Mouse (Mus musculus) brain, embryonic 14.5 days (tissue): ENCODE data around the gene Rnaset2b. TPM values are rescaled to one million over a fixed set of nuclear protein-coding genes. Genes with fewer than 3 reads are reported as not detected.
"Not testable (repeated sequence)": the region's sequence is repeated elsewhere in the genome, so short reads cannot be mapped to it uniquely, and the experiment has no call there.

ENCODE experiments used
- DNase-seq: peaks from one replicate; pipeline ENCODE4 v3.0.0-alpha.2; 2011; ENCODE audit warnings: low read depth
- CTCF ChIP-seq: fragments of 200-500 bp; IDR thresholded peaks from 2 replicates; pipeline ENCODE4 v1.5.1; 2012; ENCODE audit warnings: inconsistent platforms, mild to moderate bottlenecking, moderate library complexity, borderline replicate concordance; ENCODE audit not compliant: insufficient read depth, insufficient read length; ENCODE audit errors: extremely low read depth
- POLR2A ChIP-seq: fragments of 200-500 bp; IDR thresholded peaks from 2 replicates; pipeline ENCODE4 v1.6.1; 2012; ENCODE audit warnings: mild to moderate bottlenecking, inconsistent platforms, borderline replicate concordance; ENCODE audit not compliant: poor library complexity, insufficient read depth, insufficient read length, severe bottlenecking; ENCODE audit errors: extremely low read depth
- polyA plus RNA-seq: library from polyadenylated mRNA; depleted of rRNA; stranded (reverse); fragments of >200 nt; gene quantifications from 2 replicates; pipeline ENCODE4 v1.2.3, GENCODE M21; 2012; rRNA removed

The Rnaset2b gene
- polyA plus RNA-seq: 57.3 and 59.0 TPM in 2 replicates

GRCm38 (mm10) chr17:6970334-6970733, at the start of gene Rnaset2b:
Rnaset2b (plus strand) TSS chr17:6970634.
- DNase-seq: not testable (repeated sequence)

- DNase-seq: peak; percentile 17
Measured at GRCm38 (mm10) chr17:6931625-6932024, 38.8 kb upstream of the Rnaset2b start.

GRCm38 (mm10) chr17:6942560-6942959, 27.9 kb upstream of the Rnaset2b start:
- not testable (repeated sequence) for DNase-seq

GRCm38 (mm10) chr17:6947637-6947983, 22.8 kb upstream of the Rnaset2b start:
- not testable (repeated sequence) for DNase-seq

- DNase-seq: peak; percentile 93
- peak; percentile 53; the same call in 1 of the 2 replicates for TF ChIP-seq POLR2A
Measured at GRCm38 (mm10) chr17:6947984-6948768, 22.3 kb upstream of the Rnaset2b start, which contains the start of gene Rsph3b. Rsph3b (minus strand) TSS chr17:6948682.

- DNase-seq: not testable (repeated sequence)
Measured at GRCm38 (mm10) chr17:6948769-6949228, 21.6 kb upstream of the Rnaset2b start.

DNA sequence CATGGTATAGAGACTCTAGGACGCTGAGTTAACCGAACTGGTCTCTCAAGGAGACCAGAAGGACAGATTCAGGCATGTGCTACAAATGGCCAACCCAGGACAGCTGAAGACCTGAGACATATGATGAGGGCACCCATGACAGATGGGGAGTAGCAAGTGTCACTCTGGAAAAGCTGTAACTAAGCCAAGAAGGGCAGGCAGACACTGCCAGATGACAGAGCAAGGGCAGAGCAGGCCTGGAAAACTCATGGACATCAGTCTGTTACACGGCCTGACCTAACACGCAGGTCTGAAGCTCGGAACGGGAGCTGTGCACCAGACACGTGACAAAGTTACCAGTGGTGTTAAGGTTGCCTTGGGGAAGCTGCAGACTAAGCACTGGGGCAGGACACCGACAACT, 11.6 kb upstream of the Rnaset2b start:
- not testable (repeated sequence) for DNase-seq

GRCm38 (mm10) chr17:6959543-6960259, 10.7 kb upstream of the Rnaset2b start:
- DNase-seq: not testable (repeated sequence)

GRCm38 (mm10) chr17:6960349-6960748, 10.1 kb upstream of the Rnaset2b start:
- DNase-seq: not testable (repeated sequence)

DNA sequence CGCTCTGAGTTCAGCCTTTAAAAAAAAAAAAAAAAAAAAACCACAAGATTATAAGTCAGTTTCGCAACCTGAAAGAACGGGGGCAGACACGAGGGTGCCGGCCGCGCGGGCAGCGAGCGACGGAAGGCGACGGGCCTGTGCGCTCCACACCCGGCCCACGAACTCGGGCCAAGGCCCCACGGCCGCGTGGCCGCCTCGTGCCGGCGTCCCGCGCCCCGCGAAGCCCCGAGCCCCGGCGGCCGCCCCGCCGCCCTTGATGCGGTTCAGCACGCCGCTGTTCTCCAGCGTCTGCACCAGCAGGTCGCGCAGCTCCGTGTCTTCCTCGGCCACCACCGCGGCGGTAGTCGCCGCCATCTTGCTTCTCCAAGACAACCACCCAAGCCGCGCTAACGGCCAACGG, 9.7 kb upstream of the Rnaset2b start, which contains the start of gene Tagap1:
Gene Tagap1 (minus strand): TSS at position 381 of the 400 bp plus-strand sequence.
- DNase-seq: peak; percentile 12

DNA sequence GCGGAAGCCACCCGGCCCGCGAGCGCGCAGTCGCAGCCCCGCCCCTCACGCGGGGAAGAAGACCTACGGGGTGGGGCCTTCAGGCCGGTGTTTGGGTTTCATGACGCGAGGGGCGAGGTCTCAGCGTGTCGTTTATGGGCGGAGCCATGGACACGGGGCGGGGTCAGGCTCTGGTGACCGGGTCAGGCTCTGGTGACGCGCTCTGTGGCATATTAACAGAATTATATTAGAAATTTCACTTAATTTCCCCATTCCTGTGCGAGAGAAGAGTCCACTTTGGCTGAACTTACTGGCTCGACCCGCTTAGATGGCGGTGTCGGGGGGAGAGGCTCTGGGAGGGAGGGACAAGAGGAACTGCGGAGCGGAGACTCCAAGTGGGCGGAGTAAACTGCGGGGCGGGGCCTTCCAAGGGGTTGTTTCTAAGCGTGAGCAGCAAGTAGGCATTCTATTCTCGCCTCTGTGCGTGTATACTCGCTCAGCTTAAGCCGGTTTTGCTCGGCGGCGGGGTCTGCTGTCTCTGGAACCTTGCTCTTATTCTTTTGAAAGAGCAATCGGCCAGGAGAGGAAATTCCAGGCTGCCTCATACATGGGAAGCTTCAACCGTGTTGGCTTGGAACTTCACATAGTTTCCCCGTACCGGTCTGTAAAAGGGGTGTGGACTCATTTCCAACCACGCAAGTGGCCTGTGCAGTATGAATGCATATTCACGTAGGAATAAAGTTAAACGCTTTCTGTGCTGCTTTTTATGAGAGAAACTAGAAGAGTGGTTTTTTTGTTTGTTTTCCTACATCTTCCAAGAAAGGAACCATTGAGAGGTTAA, 9.0 kb upstream of the Rnaset2b start:
- DNase-seq: peak; percentile 47

- DNase-seq: not testable (repeated sequence)
Measured at GRCm38 (mm10) chr17:6962339-6962738, 8.1 kb upstream of the Rnaset2b start.

DNA sequence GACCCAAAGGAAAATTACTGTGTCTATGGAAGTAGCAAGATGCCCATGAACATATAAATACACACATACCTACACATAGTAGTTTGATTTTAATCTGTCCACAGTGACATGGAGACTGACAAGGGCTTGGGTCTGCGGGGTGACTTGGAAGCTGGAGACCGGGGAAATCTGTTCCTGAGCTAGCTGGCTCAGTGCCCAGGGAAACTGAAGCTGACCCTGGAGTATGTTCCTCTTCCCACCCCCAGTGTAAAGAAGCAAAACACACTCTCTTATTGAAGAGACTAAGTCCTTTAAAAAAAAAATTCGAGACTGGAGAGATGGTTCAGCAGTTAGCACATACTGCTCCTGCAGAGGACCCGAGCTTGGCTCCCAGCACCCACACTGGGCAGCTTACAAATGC, 7.5 kb upstream of the Rnaset2b start:
- not testable (repeated sequence) for DNase-seq

- DNase-seq: peak; percentile 64
Measured at GRCm38 (mm10) chr17:6965364-6965763, 5.1 kb upstream of the Rnaset2b start.

DNA sequence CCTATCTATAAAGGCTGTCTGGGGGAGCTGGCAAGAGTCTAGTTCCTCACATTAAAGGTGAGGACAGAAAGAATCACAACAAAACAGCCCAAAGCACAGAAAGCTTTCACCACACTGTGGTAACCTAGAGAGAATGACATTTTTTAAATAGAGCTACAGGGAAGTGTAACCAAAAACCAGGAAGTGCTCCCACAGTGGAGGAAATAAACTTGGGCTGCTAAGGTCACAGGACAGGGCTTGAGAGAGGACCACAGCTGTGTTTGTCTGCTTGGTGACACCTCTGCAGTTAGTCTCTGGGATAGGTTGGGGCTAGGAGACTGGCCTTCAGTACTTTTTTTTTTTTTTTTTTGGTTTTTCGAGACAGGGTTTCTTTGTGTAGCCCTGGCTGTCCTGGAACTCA, 2.8 kb upstream of the Rnaset2b start:
- not testable (repeated sequence) for DNase-seq

More at GRCm38 (mm10) chr17:6965364-6965763, 5.1 kb upstream of the Rnaset2b start:
- TF ChIP-seq CTCF: peak; percentile 48; the same call in 1 of the 2 replicates

GRCm38 (mm10) chr17:6971238-6971637, 804 bp downstream of the Rnaset2b start:
- DNase-seq: not testable (repeated sequence)

DNA sequence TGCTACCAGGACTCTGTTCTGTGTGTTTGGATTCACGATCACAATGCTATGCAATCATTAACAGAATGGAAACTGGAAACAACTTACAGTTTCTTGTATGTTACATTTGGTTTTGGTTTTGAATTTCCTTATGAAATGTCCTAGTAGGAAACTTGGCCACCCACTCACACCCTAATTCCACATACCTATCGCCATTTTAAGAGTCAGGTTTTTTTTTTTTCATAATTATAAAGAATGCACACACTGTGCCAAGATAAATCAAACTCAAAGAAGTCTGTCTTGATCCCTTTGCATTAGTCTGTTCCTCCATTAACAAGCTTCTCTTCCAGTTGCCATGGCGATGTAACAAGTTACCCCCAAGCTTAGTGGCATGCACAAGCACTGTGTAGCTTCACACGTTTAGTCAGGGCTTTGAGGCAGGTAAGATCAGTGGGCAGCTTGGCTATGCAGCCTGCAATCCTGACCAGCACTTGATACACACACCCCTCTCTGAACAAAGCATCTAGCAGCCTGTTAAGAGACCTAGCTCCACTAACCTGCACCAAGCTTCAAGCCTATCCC, 2.5 kb downstream of the Rnaset2b start:
- peak; percentile 14 for DNase-seq

GRCm38 (mm10) chr17:6974985-6975384, 4.6 kb downstream of the Rnaset2b start:
- DNase-seq: not testable (repeated sequence)
